Mouse (Mus musculus): Measurements from ENCODE around the gene Tenm4.

GRCm38 (mm10) chr7:96643461-96644204 is 472.6 kb downstream of the Tenm4 start:
- TF ChIP-seq RCOR1 (conservative IDR thresholded peaks at IDR 0.05; ENCODE audit: low read depth, low read length) (no peak), USF1 (IDR thresholded peaks at IDR 0.05; ENCODE audit: low read depth, low read length) (no peak), CTCF (conservative IDR thresholded peaks at IDR 0.05 in 1 of 2, IDR thresholded peaks at IDR 0.05 in 1 of 2; ENCODE audit: low read depth in 2 of 2, low read length in 2 of 2) (no peak), E2F4 (IDR thresholded peaks at IDR 0.05; ENCODE audit: insufficient replicate concordance, low read depth, low read length) (no peak), UBTF (IDR thresholded peaks at IDR 0.05; ENCODE audit: low read depth, low read length) (no peak), ELF1 (IDR thresholded peaks at IDR 0.05; ENCODE audit: low read depth, low read length) (no peak)

Measured in CH12.LX (cell line).